Mouse (Mus musculus) layer of hippocampus, postnatal 25 days (tissue): Measurements from ENCODE around the gene Tmem121. TPM values are rescaled to one million over a fixed set of nuclear protein-coding genes. Genes with fewer than 3 reads are reported as not detected.

ENCODE experiments used
- DNase-seq, 2 experiments: peaks; one replicate each; pipeline ENCODE4 v3.0.0; 2022; ENCODE audit warnings: mixed read lengths in 2 of 2, low spot score in 1 of 2; ENCODE audit errors: extremely low spot score in 1 of 2
- total RNA-seq, 2 experiments: library from RNA; stranded (reverse); gene quantifications; 2 replicates each; pipeline ENCODE4 v1.2.3; 2021

Tmem121 gene
- total RNA-seq, 2 experiments from 2014 or later: 22.6 to 23.3 TPM

DNA sequence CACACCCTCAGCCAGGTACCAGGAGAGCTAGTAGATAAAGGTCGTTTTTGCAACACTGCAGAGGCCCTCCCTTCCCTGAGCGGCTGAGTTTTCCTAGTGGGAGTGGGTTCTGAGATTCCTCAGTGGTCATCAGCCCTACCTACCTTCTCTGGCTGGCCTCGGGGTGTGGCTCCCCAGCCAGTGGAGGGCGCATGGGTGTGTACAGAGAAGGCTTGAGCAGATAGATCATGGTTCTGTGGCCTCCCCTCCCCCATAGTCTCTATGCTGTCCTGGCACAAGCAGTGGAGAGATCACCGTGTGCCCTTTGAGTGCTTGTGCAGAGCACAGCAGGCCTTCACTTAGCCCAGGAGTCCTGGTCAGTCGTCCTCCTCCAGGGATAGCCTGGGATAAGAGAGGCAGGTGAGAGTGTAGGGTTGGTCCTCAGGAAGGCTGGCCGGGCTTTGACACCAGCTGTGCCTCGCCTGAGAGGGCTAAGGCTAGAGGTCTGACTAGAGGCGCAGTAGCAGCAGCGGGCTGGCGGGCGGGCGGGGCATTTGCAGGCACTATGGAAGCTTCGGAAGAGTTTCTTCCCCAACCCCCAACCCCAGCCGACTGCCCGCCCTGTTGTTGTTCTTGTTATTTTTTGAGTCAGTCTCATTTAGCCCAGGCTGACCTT, 37.2 kb upstream of the Tmem121 start:
- no peak for DNase-seq

DNA sequence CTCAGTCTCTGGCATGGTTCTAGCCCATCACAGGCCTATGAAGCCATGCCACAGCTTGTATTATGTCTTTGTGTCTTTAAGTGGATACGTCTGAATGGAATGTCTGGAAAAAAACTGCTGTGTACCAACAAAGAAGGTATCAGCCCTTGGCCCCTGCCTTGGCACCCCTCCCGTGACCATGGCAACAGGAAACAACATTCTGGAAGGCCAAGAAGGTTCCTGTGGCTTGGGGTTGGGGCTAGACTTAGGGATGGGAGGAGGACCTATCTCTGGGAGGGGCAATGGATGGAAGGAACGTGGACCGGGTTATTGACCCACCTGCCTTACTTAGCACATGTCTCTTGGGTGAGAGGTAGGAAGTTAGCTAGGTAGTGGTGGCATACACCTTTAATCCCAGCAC, 36.4 kb upstream of the Tmem121 start:
- DNase-seq: no peak

DNA sequence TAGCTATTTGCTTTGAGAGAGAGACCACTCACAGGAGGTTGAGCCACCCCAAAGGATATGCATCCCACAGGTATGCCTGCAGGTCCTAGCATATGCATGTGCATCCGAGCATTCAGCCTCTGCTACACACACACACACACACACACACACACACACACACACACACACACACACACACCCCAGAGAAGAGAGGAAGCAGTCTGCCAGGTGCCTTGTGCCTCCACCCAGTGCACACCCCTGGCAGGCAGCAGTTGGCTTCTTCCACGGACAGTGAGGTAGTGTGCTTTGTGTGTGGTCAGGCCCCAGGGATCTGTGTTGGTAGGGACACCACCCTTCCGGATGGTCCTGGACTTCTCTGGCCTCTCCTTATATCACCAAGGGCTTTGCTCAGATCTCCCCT, 35.8 kb upstream of the Tmem121 start:
- DNase-seq: no peak

DNA sequence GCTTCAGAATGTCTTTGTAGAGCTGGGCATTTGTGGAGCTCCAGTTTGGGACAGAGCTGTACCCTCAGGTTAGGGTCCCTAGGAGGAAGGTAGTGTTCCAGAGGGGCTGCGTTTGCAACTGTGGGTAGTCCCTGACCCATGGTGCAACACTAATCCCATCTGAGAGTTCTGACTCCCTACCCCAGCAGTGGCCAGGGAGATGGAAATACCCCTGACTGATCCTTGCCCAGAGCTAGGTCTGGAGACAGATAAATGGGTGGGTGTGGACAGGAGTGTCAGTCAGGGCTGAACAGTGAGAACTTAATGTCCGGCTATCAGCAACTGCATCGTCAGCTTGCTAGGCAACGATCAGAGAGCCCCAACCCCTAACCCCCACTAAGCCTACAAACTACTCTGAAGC, 35.1 kb upstream of the Tmem121 start:
- no peak for DNase-seq

DNA sequence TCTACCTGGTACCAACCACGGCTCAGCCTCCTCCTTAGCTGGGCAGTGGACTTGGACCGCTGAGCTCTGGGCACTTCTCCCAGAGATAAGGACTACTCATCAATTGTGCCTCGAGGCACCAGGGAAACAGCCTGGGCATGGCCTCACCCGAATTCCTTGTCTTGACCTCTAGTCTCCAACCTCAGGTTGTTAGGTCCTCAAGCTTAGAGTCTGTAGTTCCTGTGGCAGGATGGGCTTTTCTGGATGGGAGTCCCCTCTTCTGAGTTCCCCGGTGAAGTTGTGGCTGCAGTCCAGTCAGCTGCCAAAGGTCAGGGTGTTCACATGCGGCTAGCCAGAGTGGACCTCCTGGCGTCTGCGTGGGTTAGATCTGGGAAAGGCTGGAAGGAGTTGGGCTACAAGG, 34.7 kb upstream of the Tmem121 start:
- no peak for DNase-seq

DNA sequence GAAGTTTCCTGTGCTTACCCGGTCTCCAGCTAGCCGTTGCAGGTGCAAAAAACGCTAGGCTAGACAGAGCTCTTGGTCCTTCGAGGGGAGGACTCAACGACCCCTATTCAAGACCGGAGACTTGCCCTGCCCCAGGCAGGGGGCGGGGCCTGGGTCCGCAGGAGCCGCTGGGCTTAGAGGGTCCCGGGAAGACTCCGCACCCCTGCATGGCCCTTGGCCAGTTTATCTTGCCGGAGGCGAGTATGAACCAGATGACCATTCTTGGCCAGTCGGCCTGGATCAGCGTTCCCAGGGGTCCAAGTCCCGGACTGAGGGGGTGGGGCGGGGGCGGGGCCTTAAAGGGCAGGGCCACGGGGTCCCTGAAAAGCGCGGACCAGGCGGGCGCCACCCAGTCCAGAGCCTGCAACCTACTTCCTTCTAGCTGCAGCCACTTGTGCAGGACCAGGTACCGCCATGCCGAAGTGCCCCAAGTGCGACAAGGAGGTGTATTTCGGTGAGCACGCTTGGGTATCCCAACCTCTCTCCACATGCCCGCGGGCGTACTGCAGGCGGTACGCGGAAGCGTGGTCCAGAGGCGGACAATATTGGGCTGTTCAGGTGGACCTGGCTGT, 34.0 kb upstream of the Tmem121 start:
- DNase-seq: no peak

DNA sequence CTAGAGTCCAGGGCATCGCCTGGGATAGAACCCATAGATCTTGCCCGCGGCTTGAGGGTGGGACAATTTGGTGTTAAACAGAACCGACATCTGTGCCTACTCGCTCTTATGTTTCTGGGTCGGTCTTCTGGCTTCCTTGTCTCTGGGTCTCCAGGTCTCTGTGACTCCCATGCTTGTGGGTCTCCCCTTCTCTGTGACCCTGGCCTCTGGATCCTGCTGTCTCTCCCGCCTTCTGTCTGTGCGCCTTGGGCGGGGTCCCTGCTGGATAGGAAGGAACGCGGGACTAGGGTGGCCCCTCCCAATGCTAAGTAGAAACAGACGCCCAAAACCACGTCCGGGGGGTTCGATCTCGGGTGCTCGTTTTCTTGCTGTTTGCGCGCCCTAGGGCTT, 33.5 kb upstream of the Tmem121 start:
- DNase-seq: no peak

DNA sequence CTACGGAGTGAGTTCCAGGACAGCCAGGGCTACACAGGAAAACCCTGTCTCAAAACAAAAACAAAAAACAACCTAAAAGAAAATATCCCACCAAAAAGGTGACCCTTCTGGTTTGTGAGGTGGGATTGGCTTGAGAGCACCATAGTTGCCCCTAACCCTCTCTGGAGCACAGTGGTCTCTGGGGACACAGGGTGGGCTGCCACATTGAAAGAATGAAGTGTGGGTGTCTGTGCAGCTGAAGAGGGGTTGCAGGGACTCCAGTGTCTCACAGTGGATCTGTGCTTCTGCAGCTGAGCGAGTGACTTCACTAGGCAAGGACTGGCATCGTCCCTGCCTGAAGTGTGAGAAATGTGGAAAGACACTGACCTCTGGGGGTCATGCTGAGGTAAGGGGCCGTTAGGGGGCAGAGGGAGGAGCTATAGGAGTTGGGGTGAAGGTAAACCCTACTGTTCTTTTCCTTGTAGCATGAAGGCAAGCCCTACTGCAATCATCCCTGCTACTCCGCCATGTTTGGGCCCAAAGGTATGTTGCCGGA, 32.7 kb upstream of the Tmem121 start:
- DNase-seq: no peak

DNA sequence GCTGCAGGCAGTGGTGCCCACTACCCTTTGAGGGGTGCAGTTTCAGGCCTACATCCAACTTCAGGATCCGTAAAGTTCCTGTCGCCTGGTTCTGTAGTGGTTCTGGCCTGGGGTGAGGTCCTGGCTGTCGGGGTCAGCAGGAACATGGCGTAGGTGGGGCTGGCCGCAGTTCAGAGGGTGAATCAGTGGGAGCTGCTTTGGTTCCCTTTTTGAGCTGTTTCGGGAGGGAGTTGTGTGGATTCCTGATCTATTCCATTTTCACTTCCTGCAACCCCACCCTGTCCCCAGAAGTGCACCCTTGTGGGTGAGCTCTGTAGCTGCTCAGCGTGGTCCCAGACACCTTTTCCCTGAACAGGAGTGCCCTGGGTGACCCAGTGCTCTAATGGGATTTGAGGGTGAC, 31.8 kb upstream of the Tmem121 start:
- no peak for DNase-seq

DNA sequence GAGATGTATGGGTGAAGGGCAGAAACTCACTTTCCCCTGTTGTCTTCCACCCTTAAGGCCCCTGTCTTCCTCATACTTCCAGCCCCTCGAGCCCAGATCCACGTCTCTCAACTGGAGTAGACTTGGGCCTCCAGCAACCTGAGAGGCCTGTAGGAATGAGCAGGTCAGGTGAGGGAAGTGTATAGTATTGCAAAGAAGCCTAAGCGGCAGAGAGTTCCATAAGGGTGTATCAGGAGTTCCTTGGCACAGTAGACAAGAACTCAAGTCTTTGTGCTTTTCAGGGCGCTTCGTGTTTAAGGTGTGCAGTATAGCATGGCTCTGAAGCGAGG, 31.0 kb upstream of the Tmem121 start:
- DNase-seq: no peak

DNA sequence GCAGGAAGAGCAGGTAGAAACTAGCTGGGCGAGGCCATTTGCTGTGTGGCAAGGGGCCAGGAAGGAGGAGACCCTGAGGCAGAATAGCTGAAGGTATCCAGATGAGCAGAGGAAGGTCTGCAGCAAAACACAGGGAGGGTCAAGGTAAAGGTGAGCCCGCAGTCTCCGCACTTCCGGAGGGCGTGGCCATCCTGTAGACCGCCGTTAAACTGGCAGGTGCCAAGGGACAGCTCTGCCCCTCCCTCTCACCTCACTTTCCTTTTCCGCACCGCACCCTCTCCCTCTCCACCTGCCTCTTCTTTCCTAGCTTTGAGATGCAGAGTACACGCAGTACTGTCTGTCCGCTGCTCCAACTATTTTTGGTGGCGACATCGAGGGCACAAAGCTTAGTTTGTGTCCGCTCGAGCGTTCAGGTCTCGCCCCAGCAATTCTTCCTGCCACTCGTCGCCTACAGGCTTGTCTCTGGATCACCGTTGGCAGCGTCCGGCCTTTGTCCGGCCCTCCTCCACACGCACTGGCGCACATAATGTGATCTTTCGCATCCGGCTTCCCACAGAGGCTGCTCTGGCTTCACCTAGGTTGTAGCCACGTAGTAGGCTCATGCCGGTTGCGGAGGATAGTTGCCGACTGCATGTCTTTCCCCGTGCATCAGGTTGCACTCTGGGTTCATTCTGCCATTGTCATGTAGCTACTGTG, 30.5 kb upstream of the Tmem121 start:
- no peak for DNase-seq

DNA sequence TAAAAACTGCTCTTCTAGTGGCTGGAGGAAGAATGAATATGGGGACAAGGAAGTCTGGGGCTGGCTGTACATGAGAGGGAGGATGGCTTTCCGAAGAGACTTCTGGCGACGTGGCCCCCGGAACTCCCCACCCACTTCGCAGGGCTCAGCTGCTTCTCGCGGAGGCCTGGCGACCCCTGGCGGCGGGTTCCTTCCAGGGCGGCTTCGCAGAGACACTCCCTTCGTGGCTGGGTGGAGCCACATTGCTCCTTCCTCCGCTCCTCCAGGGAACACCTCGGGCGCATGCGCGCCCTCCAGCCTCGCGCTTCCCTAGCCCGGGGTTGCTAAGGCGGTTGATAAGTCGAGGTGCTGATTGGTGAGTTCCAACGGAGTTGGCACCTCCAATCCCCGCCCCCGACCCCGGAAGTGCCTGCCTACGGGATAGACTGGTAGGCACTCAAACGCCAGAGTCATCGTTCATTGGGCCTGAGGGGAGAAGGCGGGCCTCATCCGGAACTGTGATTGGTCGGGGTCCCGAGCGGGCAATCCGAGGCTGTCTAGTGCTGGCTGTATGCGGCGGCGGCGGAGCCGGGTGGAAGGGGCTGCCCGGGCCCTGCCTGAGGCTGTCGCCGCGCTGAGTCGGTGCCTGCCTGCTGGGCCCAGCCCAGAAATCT, 29.7 kb upstream of the Tmem121 start, which contains the start of gene Tedc1:
TSS of gene Tedc1 (plus strand) at position 535 of the 653 bp plus-strand sequence.
- peak; percentile 99 for DNase-seq

DNA sequence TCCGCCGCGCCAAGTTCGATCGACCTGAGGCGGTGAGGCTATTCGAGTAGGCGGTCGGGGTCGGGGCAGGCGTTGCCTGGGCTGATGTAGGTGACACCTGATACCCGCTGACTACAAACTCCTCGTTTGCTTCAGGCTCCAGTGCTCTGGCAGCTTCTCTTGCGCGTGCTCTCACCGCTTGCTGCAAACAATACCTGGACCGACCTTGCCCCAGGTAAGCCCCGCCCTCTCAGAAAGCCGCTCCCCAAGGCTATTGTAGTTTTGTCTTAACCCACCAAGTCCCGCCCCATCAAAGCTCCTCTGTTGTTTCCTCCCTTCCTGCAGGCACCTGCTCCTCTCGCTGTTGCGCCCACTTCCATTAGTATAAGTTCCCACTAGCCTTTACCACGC, 29.2 kb upstream of the Tmem121 start:
- DNase-seq: no peak

DNA sequence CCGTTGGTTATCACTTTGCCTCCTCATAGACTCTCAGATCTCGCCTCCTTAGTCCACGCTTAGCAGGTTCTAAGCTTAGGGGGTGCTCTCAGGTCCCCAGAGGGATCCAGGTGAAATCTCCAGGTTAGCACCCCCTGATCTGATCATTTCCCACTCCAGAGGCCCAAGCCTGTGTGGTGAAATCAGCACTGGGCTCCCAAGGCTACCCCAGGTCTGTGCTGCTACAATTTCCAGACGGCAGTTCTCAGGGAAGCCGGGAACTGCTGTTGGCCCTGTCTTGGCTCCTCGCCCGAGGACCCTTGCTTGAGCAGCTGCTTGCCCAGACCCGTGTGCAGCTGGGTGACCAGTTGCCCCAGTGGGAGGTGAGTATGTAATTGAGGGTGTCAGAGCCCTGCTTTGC, 28.7 kb upstream of the Tmem121 start:
- no peak for DNase-seq

DNA sequence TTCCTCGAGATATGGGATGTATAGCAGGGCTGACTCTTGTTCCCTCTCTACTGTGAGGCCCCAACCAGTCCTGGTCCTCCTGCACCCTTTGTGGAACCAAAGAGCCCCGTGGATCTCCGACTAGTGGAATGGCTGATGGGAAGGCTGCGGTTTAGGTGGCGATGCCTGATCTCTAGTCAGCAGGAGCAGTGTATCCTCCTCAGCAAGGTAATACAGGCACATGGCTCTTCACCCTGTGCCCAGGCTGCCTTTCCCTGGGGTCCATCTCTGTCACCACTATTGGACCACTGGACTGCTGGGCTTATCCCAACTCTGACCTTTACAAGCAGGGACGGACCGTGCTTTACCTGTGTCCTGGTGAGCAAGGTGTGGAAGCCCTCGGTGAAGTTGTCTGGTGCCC, 28.2 kb upstream of the Tmem121 start:
- DNase-seq: no peak

DNA sequence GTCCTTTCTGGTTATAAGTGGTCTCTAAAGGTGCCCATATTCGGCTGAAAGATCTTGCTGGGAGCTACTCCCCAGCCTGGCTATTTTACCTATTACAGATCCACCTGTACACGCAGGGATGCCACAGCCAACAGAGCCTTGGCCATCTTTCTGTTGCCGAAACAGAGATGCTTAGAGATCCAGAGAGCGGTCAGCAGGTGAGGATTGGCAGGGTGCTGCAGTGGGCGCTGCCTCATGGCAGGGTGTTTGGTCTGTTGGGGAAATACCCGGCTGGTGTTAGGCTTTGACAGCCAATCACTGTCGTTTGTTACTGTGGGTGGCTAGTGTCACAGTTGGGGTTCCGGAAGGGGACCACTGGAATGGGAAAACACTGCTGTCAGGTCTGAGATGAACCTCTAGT, 27.8 kb upstream of the Tmem121 start:
- DNase-seq: no peak

DNA sequence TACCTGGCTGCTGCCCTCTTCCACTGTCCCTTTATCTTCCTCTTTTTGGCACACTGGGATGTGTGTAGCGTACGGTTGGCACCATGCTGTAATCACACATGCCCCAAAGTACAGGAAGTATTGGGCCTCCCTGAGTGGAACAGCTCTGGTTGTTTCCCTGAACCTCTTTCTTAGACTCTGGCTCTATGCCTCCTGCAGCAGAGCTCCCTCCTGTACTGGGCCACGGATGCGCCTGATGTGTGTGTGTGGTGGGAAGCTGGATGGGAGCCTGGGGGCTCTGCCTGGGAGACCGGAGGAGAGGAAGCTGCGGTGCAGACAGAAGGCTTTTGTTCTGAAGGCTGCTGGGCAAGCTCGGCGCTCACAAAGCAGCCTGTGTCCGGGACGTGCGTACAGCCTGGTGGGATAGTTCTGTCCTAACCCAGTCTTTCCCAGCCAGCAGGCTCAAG, 22.1 kb upstream of the Tmem121 start:
- DNase-seq: no peak

DNA sequence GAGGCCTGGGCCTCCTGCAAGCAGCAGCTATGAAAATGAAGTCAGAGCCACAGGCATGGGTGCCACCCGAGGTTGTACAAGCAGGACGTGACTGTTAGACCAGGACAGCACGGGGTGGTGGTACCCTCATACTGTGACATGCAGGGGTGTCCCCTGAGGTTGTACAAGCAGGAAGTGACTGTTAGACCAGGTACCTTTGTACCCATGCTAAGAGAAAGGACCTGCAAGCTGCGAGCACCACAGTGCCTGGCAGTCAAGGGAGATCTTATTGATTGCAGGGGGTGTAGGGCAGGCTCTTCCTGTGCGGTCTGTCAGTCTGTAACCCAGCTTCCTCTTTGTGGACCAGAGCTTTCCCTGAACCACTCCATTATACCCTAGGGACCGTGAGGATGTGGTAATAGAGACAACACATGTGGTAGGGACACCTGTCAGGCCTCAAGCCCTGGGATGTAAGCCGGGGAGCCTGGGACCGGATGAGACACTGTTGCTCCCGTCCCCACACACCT, 17.6 kb upstream of the Tmem121 start:
- no peak for DNase-seq

DNA sequence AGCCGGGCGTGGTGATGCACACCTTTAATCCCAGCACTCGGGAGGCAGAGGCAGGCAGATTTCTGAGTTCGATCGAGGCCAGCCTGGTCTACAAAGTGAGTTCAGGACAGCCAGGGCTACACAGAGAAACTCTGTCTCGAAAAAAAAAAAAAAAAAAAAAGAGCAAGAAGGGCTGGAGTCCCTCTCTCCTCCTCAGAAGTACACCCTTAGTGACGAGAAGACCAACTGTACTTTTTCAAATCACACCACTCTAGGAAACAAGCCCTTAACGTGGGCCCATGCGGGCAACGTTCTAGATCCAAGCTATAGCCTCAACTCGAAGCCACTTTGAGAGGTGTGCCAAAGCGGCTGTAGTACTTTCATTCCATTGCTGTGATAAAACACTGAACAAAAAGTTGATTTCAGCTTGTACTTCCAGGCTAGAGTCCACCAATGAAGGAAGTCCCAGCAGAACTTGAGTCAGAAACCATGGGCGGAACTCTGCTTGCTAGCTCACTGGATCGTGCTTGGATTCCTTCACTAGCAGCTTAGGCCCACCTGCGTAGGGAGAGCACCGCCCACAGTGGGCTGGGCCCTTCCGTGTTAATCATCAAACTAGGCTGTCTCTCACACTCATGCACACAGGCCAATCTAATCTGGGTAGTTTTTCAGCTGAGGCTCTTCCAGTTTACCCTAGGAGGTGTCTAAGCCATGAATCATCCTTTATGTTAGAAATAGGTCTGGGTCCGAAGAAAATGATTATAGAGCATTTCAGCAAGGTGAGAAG, 8.6 kb upstream of the Tmem121 start:
- DNase-seq: no peak

DNA sequence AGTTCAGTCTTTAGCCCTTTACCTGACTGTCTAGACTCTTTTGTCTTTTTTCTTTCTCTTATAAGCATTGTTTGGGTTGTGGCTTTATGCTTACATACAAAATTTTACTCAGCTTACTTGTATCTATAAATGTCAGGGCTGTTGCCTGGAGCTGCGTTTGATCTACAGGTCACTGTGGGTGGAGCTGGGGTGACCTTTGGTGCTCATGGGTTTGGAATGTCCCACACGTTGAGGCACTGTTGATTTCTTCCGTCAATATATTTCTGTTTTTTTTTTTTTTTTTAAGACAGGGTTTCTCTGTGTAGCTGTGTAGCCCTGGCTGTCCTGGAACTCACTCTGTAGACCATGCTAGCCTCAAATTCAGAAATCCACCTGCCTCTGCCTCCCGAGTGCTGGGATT, 4.7 kb upstream of the Tmem121 start:
- DNase-seq: no peak
